Mouse (Mus musculus) limb, embryonic 13.5 days (tissue): ENCODE data around the gene Slc15a1. TPM values are rescaled to one million over a fixed set of nuclear protein-coding genes. Genes with fewer than 3 reads are reported as not detected.

ENCODE experiments used
- ATAC-seq: fragments of 200-750 bp; cut with Nextera tagmentation; 2 replicates; pipeline ENCODE4 v1.8.0; 2017; ENCODE audit warnings: low read depth, moderate number of reproducible peaks, moderate TSS enrichment; ENCODE audit not compliant: low FRiP score
- H3K27ac ChIP-seq: fragments of 300-500 bp; sonication (generic); 2 replicates; pipeline ENCODE4 v1.5.1; 2015; ENCODE audit warnings: inconsistent platforms, mild to moderate bottlenecking, moderate library complexity
- H3K27me3 ChIP-seq: fragments of 300-500 bp; sonication (generic); 2 replicates; pipeline ENCODE4 v1.6.1; 2015; ENCODE audit warnings: mild to moderate bottlenecking, inconsistent platforms
- H3K36me3 ChIP-seq: fragments of 300-500 bp; sonication (generic); 2 replicates; pipeline ENCODE4 v1.6.1; 2015; ENCODE audit warnings: inconsistent platforms, mild to moderate bottlenecking, moderate library complexity
- H3K4me1 ChIP-seq: fragments of 300-500 bp; sonication (generic); 2 replicates; pipeline ENCODE4 v1.6.1; 2015; ENCODE audit warnings: inconsistent platforms
- H3K4me2 ChIP-seq: fragments of 300-500 bp; sonication (generic); replicated peaks from 2 replicates; pipeline ENCODE4 v1.6.1; 2015; ENCODE audit warnings: inconsistent platforms, mild to moderate bottlenecking, moderate library complexity
- H3K4me3 ChIP-seq: fragments of 300-500 bp; sonication (generic); 2 replicates; pipeline ENCODE4 v1.5.1; 2015; ENCODE audit warnings: moderate library complexity, mild to moderate bottlenecking, inconsistent platforms
- H3K9ac ChIP-seq: fragments of 300-500 bp; sonication (generic); 2 replicates; pipeline ENCODE4 v1.6.1; 2015; ENCODE audit warnings: mild to moderate bottlenecking, inconsistent platforms
- H3K9me3 ChIP-seq: fragments of 300-500 bp; sonication (generic); 2 replicates; pipeline ENCODE4 v1.6.1; 2016; ENCODE audit warnings: inconsistent platforms
- WGBS: fragments of 180-500 bp; shearing (Covaris S2); methylation state at CpG from one replicate; pipeline ENCODE4 v1.1.7; 2015; 5-methylcytosine and 5-hydroxymethylcytosine counted together
- polyA plus RNA-seq: library from polyadenylated mRNA; unstranded; fragments of >200 nt; fragmentation: Nextera tagmentation; extraction: Ambion mirVana; gene quantifications from 2 replicates; pipeline ENCODE4 v1.2.1, GENCODE M21; 2015

Gene Slc15a1
- polyA plus RNA-seq, 1 experiment from 2014 or later: not detected

- 75% methylated on average over 4 of the region's 4 CpGs for WGBS
- no peak overlapping the region for H3K4me2 ChIP-seq
- no peak overlapping the region for H3K4me3 ChIP-seq
- no peak overlapping the region for H3K9ac ChIP-seq
- no peak for ATAC-seq
- no peaks in the 10 kb centered on the region for H3K9me3 ChIP-seq
- H3K36me3 ChIP-seq: no peaks in the 10 kb centered on the region
- H3K27ac ChIP-seq: no peak overlapping the region
- peaks cover 5% of the 10 kb centered on the region; the same call in 1 of the 2 replicates for H3K27me3 ChIP-seq
- peaks cover 7% of the 10 kb centered on the region; the same call in 1 of the 2 replicates for H3K4me1 ChIP-seq
These were observed 16.7 kb upstream of the Slc15a1 start for GRCm38 (mm10) chr14:121521709-121522108.

DNA sequence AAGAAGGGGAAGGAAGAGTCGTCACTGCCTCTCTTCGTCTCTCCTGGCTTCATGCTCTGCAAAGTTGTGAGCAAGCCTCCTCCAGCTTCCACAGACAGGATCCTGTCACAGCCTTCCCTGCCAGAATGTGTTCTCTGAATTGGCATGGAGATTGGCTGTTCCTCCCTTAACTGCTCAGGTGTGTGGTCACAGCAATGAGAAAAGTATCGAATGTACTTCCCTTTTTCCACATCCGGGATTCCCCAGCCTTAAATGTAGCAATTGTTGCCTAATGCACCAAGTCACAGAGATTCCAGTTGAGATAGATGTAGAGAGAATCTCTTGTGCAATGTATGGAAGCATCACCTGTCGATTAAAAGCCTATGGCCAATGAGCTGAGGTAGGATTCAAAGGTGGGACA, 11.8 kb upstream of the Slc15a1 start:
- H3K9me3 ChIP-seq: no peaks in the 10 kb centered on the region
- H3K4me1 ChIP-seq: peaks cover 7% of the 10 kb centered on the region; the same call in 1 of the 2 replicates
- no peak for ATAC-seq
- peaks cover 11% of the 10 kb centered on the region for H3K27me3 ChIP-seq
- H3K4me3 ChIP-seq: no peak overlapping the region
- H3K36me3 ChIP-seq: no peaks in the 10 kb centered on the region
- 83% methylated on average over 5 of the region's 5 CpGs for WGBS
- H3K27ac ChIP-seq: no peak overlapping the region
- no peak overlapping the region for H3K9ac ChIP-seq
- H3K4me2 ChIP-seq: no peak overlapping the region

DNA sequence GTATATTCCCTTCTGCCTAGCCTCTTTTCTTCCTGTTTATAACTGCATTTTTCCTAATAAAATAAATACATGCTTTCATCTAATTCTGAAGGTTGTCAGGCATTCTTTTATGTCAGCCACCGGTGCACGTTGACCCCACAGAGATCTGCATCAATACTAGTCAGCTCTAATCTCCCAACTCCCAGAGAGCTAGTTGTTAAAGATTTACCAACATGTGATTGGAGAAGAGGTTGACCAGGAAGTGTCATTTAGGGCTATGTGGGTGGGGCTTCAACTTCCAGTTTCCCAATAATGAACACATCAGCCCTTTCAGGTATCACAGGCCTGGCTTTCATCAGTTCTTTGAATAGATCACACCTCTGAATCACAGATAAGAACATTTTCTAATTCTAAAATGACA, 3.9 kb upstream of the Slc15a1 start:
- Histone ChIP-seq H3K4me3 (no peak overlapping the region), H3K36me3 (no peaks in the 10 kb centered on the region), H3K4me2 (no peak overlapping the region), H3K4me1 (0 out of 2 replicates have a peak, but pooled peaks cover 4% of the 10 kb centered on the region), H3K9ac (no peak overlapping the region), H3K9me3 (no peaks in the 10 kb centered on the region; the same call in 1 of the 2 replicates), H3K27ac (no peak overlapping the region), H3K27me3 (peaks cover 37% of the 10 kb centered on the region)
- WGBS: 72% methylated on average over 2 of the region's 2 CpGs
- ATAC-seq: no peak

GRCm38 (mm10) chr14:121506336-121506735, 1.3 kb upstream of the Slc15a1 start:
- no peak overlapping the region for H3K27ac ChIP-seq

GRCm38 (mm10) chr14:121505485-121505860, 421 bp upstream of the Slc15a1 start:
- no peak for ATAC-seq
- H3K4me3 ChIP-seq: no peak overlapping the region
- no peak overlapping the region for H3K27ac ChIP-seq
- 24% methylated on average over 9 of the region's 9 CpGs for WGBS
- no peaks in the 10 kb centered on the region for H3K36me3 ChIP-seq
- peaks cover 67% of the 10 kb centered on the region for H3K27me3 ChIP-seq
- H3K4me2 ChIP-seq: no peak overlapping the region; the same call in 1 of the 2 replicates
- H3K9me3 ChIP-seq: no peaks in the 10 kb centered on the region
- H3K4me1 ChIP-seq: 0 out of 2 replicates have a peak, but pooled peaks cover 4% of the 10 kb centered on the region
- H3K9ac ChIP-seq: no peak overlapping the region

More at GRCm38 (mm10) chr14:121506336-121506735, 1.3 kb upstream of the Slc15a1 start:
- 0 out of 2 replicates have a peak, but pooled peaks cover 4% of the 10 kb centered on the region for H3K4me1 ChIP-seq
- no peaks in the 10 kb centered on the region; the same call in 1 of the 2 replicates for H3K9me3 ChIP-seq
- no peak; the same call in 1 of the 2 replicates for ATAC-seq
- H3K4me3 ChIP-seq: no peak overlapping the region
- H3K4me2 ChIP-seq: no peak overlapping the region
- no peaks in the 10 kb centered on the region for H3K36me3 ChIP-seq
- H3K9ac ChIP-seq: no peak overlapping the region
- 16% methylated on average over 6 of the region's 6 CpGs for WGBS
- H3K27me3 ChIP-seq: peaks cover 59% of the 10 kb centered on the region

DNA sequence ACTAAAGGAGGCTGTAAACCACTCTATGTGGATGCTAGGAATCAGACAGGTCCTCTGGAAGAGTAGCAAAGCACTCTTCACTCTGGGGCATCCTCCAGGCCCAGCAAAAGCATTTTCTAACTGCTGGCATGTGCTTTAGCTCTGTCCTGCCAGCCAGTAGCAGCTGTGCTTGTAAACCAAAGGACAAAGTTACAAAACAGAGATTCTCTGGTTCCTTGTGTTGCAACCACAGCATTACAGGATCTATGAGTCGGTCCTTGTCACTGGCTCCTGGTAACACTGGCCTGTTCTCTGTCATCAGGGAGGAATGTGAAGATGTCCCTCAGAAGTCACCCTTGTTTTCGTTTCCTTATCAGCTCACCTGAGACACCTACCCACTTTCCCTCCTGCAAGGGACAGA, 4.5 kb downstream of the Slc15a1 start:
- 56% methylated on average over 2 of the region's 2 CpGs for WGBS
- no peaks in the 10 kb centered on the region for H3K9me3 ChIP-seq

GRCm38 (mm10) chr14:121499769-121500168, 5.3 kb downstream of the Slc15a1 start:
- 57% methylated on average over 1 of the region's 1 CpGs for whole genome bisulfite sequencing
- no peak for ATAC-seq
- Histone ChIP-seq H3K27ac (no peak overlapping the region), H3K4me1 (no peaks in the 10 kb centered on the region), H3K4me2 (no peak overlapping the region), H3K9ac (no peak overlapping the region), H3K36me3 (no peaks in the 10 kb centered on the region), H3K9me3 (no peaks in the 10 kb centered on the region), H3K4me3 (no peak overlapping the region), H3K27me3 (peaks cover 42% of the 10 kb centered on the region)

More for the DNA sequence above, 4.5 kb downstream of the Slc15a1 start:
- peaks cover 51% of the 10 kb centered on the region for H3K27me3 ChIP-seq
- no peaks in the 10 kb centered on the region for H3K36me3 ChIP-seq
- no peak for ATAC-seq
- H3K4me1 ChIP-seq: 0 out of 2 replicates have a peak, but pooled peaks cover 4% of the 10 kb centered on the region
- H3K27ac ChIP-seq: no peak overlapping the region
- no peak overlapping the region for H3K9ac ChIP-seq
- H3K4me2 ChIP-seq: no peak overlapping the region
- H3K4me3 ChIP-seq: no peak overlapping the region

GRCm38 (mm10) chr14:121497800-121498199, 7.3 kb downstream of the Slc15a1 start:
- WGBS: 91% methylated on average over 1 of the region's 1 CpGs
- Histone ChIP-seq H3K4me2 (no peak overlapping the region), H3K36me3 (no peaks in the 10 kb centered on the region), H3K4me1 (peaks cover 4% of the 10 kb centered on the region), H3K27me3 (peaks cover 24% of the 10 kb centered on the region), H3K9ac (no peak overlapping the region), H3K27ac (no peak overlapping the region), H3K9me3 (no peaks in the 10 kb centered on the region), H3K4me3 (no peak overlapping the region)
- ATAC-seq: no peak

- Histone ChIP-seq H3K4me2 (no peak overlapping the region), H3K27ac (no peak overlapping the region), H3K9ac (no peak overlapping the region), H3K27me3 (peaks cover 7% of the 10 kb centered on the region; the same call in 1 of the 2 replicates), H3K4me1 (peaks cover 17% of the 10 kb centered on the region), H3K4me3 (no peak overlapping the region), H3K9me3 (no peaks in the 10 kb centered on the region), H3K36me3 (no peaks in the 10 kb centered on the region)
- no peak for ATAC-seq
- WGBS: 78% methylated on average over 4 of the region's 4 CpGs
These were observed 9.3 kb downstream of the Slc15a1 start for GRCm38 (mm10) chr14:121495741-121496140.

DNA sequence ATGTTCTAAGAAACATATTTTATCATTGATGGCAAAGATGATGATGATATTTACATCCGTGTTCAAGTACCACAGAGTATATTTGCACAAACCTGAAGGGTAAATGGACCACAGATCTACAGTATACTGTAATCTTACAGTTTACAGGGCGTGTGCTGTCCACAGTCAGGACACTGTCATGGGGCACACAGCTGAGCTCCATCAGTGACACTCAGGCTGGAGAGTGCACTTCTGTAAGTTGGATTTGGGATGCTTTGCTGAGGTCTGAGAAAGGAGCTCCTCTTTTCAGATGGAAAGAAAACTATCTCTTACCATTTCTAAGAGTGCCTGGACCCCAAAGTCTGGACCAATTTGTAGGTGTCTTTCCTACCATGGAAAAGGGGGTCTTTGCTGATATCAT, 9.9 kb downstream of the Slc15a1 start:
- no peaks in the 10 kb centered on the region for H3K36me3 ChIP-seq
- peaks cover 4% of the 10 kb centered on the region; the same call in 1 of the 2 replicates for H3K27me3 ChIP-seq
- no peak overlapping the region for H3K9ac ChIP-seq
- WGBS: 79% methylated on average over 2 of the region's 2 CpGs
- H3K9me3 ChIP-seq: no peaks in the 10 kb centered on the region
- no peak for ATAC-seq
- H3K4me1 ChIP-seq: peaks cover 17% of the 10 kb centered on the region
- no peak overlapping the region for H3K4me2 ChIP-seq
- no peak overlapping the region for H3K27ac ChIP-seq
- no peak overlapping the region for H3K4me3 ChIP-seq

DNA sequence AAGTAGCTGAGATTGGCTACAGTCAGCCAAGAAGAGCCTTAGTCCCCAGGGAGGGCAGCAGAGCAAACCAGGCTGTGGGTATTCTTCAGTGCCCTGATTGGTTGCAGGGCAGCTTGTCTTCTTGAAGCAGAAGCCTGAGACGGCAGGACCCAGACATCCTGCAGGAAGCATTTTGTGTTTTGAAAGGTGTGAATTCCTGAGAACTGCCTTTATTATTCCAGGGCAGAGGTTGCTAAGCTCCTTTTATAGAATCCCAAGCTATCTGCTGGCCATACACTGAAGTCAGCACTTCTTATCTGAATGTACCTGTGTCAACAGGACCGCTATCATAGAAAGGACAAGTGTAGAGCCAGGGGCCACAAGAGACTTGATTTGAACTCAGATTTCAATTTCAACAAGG, 10.8 kb downstream of the Slc15a1 start:
- H3K4me1 ChIP-seq: peaks cover 17% of the 10 kb centered on the region
- ATAC-seq: no peak
- H3K4me3 ChIP-seq: no peak overlapping the region
- H3K9me3 ChIP-seq: no peaks in the 10 kb centered on the region
- H3K36me3 ChIP-seq: no peaks in the 10 kb centered on the region
- H3K9ac ChIP-seq: no peak overlapping the region
- peaks cover 6% of the 10 kb centered on the region; the same call in 1 of the 2 replicates for H3K27me3 ChIP-seq
- H3K4me2 ChIP-seq: no peak overlapping the region
- 53% methylated on average over 2 of the region's 2 CpGs for WGBS
- no peak overlapping the region for H3K27ac ChIP-seq

DNA sequence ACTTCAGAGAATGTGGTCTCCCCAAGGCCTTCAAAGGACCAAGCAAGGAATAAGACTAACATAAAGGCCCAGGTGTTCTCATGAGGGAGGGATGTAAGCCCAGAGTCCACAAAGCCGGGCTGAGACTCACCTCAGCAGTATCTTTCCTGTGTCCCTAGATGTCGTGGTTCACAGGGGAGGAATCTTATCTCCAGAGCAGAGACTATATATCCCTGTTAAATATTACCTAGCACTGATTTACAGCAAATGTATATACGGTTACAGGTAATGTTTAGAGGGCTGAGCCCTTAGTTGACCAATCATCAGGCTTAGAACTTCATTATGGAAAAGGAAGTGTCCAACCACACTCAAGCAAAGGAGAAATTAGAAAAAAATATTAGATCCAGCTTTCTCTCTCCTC, 11.3 kb downstream of the Slc15a1 start:
- Histone ChIP-seq H3K9me3 (no peaks in the 10 kb centered on the region), H3K4me2 (no peak overlapping the region), H3K9ac (no peak overlapping the region), H3K4me1 (peaks cover 17% of the 10 kb centered on the region), H3K27ac (no peak overlapping the region), H3K4me3 (no peak overlapping the region), H3K36me3 (no peaks in the 10 kb centered on the region), H3K27me3 (peaks cover 6% of the 10 kb centered on the region; the same call in 1 of the 2 replicates)
- 67% methylated on average over 3 of the region's 3 CpGs for WGBS
- no peak for ATAC-seq

DNA sequence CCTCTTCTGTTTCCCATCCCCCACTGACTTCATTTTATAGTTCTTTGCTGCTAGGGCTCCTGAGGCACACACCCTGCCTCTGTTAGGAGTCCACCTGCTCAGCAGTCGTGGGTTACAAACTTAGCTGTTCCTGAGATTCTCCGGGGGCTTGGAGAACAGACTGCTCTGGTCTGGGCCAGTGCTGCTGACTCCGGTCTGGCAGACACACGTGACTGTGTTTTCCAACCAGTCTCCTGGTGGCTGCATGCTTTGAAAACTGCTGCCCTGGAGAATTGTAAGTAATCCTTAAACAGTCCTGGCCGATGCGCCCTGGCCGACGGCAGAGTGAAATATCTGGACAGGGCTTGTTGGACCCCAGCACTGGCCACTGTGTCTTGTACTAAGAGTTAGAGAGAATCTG, 12.7 kb downstream of the Slc15a1 start:
- H3K36me3 ChIP-seq: no peaks in the 10 kb centered on the region

More for the DNA sequence above, 12.7 kb downstream of the Slc15a1 start:
- Histone ChIP-seq H3K4me2 (peak overlapping the region; percentile 21), H3K4me1 (peaks cover 17% of the 10 kb centered on the region), H3K27ac (no peak overlapping the region), H3K9ac (0 out of 2 replicates have a peak overlapping the region, but pooled peaks have one; percentile 25), H3K4me3 (no peak overlapping the region), H3K27me3 (peaks cover 6% of the 10 kb centered on the region; the same call in 1 of the 2 replicates), H3K9me3 (no peaks in the 10 kb centered on the region)
- 40% methylated on average over 8 of the region's 8 CpGs for WGBS
- ATAC-seq: peak; percentile 48; the same call in 1 of the 2 replicates
